Mouse (Mus musculus): ENCODE measurements at regions not wholly inside any gene's neighbourhood (a gene's known extent, or its start where the extent isn't known, plus 50 kb on each side); places are given as distances from the start of the nearest gene placed in this dataset.

DNA sequence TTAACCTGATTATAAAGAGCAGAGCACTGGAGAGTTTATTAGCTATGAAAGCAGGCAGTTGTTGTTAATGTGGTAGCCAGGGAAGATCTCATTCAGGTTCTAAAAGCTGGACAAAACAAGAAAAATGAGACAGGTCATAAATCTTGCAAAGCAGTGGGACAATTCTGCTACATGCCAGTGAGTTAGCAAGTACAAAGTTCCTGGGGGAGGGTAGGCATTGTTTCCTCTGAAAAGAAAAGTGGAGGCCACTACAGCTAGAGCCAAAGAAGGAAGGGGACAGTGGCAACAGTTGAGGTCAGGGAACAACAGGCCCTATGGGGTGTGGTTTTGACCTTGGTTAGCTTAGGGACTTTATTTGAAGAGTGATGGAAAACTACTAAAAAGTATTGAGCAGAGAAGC, 364.2 kb downstream of the Hdgfl1 start:
- TF ChIP-seq GATA1 (IDR thresholded peaks at IDR 0.05; ENCODE audit: borderline replicate concordance, low read length) (no peak), FLI1 (IDR thresholded peaks at IDR 0.05; ENCODE audit: low read length) (no peak)

All from megakaryocyte, embryonic 14.5 days (primary cell).